Mouse (Mus musculus): ENCODE measurements at regions not wholly inside any gene's neighbourhood (a gene's known extent, or its start where the extent isn't known, plus 50 kb on each side); places are given as distances from the start of the nearest gene placed in this dataset.
A peak's percentile ranks its signal among the peaks of the same experiment; 100 is the strongest.

DNA sequence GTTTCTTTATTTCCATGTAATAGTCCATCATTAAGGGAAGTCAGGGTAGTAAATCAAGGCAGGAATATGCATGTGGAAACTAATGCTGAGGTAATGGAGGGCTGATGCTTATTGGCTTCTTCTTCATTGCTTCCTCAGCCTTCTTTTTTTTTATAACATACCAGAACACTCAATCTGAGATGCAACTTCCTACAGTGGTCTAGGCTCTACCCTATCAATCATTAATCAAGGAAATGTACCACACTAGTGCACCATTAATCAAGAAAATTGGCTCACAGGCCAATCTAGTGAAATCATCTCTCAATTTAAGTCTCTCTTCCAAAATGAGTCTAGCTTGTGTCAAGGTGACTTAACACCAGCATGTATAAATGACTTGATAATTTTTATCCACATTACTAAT, 263.2 kb upstream of the Meox2 start:
- intact Hi-C loops (cut with DNase I): no loop called here
- TF ChIP-seq CTCF (IDR thresholded peaks at IDR 0.05): no peak
- Histone ChIP-seq H3K27ac (no peak overlapping the region), H3K4me3 (no peak overlapping the region)
- no peak for DNase-seq

DNA sequence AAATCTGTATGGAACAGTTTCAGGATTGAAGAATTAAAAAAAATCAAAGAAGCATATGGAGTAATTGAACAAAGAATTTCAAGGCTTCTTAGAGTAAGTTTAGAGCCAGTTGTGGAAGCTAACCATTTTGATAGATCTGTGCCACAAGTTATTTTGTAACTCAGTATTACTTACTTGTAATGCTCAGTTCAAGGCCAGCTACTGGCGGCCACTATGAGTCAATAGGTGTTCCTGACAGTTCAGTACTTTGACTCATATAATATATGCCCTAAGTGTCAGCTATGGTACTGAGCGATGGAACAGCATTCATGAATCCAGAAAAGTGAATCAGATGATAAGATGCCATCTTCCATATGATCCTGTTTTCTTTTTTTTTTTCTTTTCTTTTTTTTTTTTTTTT, 259.3 kb upstream of the Meox2 start:
- DNase-seq: no peak
- intact Hi-C loops (cut with DNase I): no loop called here
- no peak for TF ChIP-seq CTCF (IDR thresholded peaks at IDR 0.05)
- no peak overlapping the region for H3K27ac ChIP-seq
- no peak overlapping the region for H3K4me3 ChIP-seq

DNA sequence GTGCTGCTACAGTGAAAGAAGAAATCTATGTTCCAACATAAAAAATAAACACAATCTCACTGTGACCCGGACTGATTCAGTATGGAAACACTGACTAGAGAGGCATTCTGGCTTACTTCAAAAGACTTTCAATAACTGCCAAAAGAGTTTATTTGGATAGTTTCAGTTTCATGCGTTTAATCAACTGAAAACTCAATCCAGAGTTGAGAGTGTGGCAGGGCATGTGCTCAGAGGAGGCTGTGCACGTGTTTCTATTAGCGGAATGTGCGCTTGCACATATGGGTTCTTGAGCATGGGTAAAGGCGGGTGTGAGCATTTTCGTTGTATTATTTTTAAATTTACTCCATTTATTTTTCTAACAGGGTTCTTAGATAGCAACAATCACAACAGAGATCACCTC, 245.2 kb upstream of the Meox2 start:
- intact Hi-C loops (cut with DNase I): no loop called here
- TF ChIP-seq CTCF (IDR thresholded peaks at IDR 0.05): no peak
- no peak overlapping the region for H3K4me3 ChIP-seq
- DNase-seq: no peak
- H3K27ac ChIP-seq: no peak overlapping the region

DNA sequence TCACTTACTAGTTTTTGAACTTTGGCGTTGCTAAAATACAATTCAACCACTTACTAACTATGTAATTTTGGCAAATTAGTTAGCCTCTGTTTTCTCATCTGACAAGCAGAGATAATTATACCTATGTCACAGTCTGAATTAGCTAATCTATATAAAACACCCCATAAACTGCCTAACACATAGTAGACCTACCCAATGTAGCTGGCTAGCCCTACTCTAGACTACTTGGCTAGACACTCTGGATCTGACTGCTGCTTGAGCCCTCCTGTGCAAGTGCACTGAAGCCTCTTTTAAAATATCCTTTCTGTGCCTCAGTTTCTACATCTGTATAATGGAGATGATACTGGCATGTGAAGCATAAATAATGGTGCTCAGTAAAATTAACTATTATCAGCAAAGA, 227.6 kb upstream of the Meox2 start:
- no peak for TF ChIP-seq CTCF (IDR thresholded peaks at IDR 0.05)
- no peak for DNase-seq
- no peak overlapping the region for H3K27ac ChIP-seq
- H3K4me3 ChIP-seq: no peak overlapping the region
- intact Hi-C loops (cut with DNase I): no loop called here

DNA sequence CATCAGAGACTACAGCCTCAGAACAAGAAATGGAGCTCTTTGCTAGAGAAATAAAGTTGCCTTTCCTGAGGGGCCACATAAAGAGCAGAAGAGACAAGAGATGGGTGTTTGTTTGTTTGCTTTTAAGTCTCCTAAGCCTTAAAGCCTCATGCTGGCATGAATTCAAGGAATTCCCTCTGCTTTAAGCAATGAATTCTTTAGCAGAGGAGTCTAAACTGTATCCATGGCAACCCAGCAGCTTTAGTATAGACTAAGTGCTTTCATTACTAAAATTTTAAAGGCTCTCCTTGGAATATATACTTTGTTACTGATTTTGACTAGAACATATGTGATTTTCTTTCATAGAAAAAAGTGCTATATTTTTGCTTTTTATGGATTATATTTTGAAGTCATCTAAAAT, 195.0 kb upstream of the Meox2 start:
- TF ChIP-seq CTCF (IDR thresholded peaks at IDR 0.05): no peak
- H3K27ac ChIP-seq: no peak overlapping the region
- no peak overlapping the region for H3K4me3 ChIP-seq
- no peak for DNase-seq
- intact Hi-C loops (cut with DNase I): loop anchor here (10.0 kb wide), 1 partner anchor 101 kb away; no protein-coding TSS in a partner anchor

DNA sequence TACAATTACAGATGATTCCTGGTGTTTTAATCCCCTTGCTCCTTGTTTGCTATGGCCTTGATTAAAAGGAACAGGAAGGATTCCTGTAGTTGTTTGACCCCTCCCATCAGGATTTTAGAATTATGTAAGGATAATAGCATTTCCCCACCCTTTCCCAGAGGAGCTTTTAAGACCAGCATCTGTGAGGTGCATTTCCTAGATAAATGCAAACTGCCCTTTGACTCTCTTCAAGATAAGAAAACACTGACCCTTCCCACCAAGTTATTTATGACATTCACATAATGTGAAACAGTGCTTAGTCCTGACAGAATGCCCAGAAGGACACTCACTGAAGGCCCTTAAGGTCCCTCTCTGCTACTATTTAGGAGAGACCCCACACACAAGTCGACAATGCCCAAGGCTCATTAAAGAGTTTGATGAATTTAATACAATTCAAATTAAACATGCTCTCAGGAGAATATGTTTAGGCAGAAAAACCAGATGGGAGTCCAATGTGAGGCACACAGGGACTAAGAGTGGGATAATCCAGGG, 190.7 kb upstream of the Meox2 start:
- DNase-seq: no peak
- Histone ChIP-seq H3K4me3 (no peak overlapping the region), H3K27ac (peak overlapping the region; percentile 73)
- intact Hi-C loops (cut with DNase I): loop anchor here (10.0 kb wide), 1 partner anchor 97 kb away; no protein-coding TSS in a partner anchor
- no peak for TF ChIP-seq CTCF (IDR thresholded peaks at IDR 0.05)

DNA sequence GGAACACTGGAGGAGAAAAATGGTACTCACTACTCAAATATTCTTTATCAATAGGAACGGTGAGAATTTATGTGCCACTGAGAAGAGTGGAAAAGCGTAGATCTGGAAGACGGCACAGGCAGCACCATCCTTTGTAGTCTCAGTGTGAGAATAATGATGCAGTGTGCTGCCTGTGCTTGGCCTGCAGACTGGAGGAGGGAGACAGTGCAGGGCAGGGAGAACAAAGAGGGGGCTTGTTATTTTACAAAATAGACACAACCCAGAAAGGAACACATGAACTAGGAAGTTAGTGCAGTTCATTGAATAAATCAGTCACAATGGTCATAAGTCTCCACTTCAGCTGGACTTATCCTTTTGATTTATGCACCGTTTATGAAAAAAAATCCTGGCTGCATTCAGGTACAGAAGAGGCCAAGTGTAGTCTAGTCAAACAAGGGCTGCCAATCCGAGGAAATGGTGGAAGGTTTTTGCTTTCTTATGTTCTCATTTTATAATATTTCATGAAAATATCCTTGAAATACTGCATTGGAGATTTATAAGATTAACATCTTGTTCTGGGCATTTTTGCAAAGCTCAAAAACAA, 190.0 kb upstream of the Meox2 start:
- Histone ChIP-seq H3K4me3 (no peak overlapping the region), H3K27ac (peak overlapping the region; percentile 73)
- intact Hi-C loops (cut with DNase I): loop anchor here (10.0 kb wide), 1 partner anchor 96 kb away; no protein-coding TSS in a partner anchor
- no peak for TF ChIP-seq CTCF (IDR thresholded peaks at IDR 0.05)
- no peak for DNase-seq

DNA sequence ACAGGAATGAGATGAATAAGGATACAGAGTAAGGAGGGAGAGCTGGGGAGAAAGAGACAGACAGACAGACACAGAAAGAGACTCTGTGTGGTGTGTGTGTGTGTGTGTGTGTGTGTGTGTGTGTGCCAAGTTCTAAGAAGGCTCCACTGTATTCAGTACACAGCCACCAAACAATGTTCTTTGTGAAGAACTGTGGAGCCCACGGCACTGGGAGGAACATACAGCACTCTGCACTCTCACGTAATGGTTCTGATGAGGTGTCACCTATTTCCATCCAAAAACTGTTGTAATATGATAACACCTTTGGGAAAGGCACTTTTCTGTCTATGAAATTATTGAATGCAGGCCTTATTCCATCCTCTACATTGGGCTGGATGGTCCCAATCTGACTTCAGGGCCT, 184.8 kb upstream of the Meox2 start:
- no peak for DNase-seq
- Histone ChIP-seq H3K27ac (no peak overlapping the region), H3K4me3 (no peak overlapping the region)
- intact Hi-C loops (cut with DNase I): no loop called here
- no peak for TF ChIP-seq CTCF (IDR thresholded peaks at IDR 0.05)

DNA sequence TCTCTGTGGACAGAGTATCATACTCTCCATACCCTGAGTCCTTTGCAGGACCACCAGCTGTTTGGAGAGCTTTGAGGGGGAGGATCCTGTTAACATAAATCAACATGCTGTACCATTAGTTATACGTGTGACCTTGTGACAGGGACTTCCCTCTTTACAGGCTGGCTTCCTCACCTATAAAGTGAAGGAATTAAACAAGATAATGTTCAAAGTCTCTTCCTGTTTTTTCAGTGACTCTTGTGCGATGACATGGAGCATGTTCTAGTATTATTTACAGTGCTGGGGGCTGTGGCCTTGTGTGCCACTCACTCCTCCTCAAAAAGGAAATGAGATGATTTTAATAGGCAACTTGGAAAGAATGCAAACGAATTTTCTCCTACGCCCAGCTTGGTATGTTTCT, 182.1 kb upstream of the Meox2 start:
- no peak overlapping the region for H3K27ac ChIP-seq
- no peak for TF ChIP-seq CTCF (IDR thresholded peaks at IDR 0.05)
- no peak overlapping the region for H3K4me3 ChIP-seq
- DNase-seq: no peak
- intact Hi-C loops (cut with DNase I): no loop called here

DNA sequence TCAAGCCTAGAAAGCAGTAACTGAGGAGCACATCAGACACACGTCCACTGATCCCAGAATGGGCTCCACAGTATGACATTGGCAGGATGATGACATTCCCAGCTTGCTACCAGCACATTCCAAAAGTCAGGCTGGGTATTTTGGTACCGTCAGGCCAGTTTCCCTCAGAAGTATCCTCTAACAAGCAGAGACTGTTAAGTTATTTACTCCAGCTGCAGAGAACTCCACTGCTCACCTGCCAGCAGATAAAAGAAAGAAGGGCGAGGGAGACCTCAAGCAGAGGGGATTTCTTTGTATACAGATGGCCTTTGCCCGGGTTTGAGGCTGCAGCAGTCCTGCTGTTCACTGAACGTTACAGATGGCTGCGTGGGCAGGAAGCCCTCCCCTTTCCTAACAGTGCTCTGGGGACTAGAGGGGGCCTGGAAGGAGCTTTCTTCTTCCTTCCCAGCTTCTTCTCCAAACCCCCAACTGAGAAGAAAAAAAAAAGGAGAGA, 175.2 kb upstream of the Meox2 start:
- Histone ChIP-seq H3K4me3 (peak overlapping the region; percentile 32), H3K27ac (peak overlapping the region; percentile 84)
- no peak for DNase-seq
- no peak for TF ChIP-seq CTCF (IDR thresholded peaks at IDR 0.05)
- intact Hi-C loops (cut with DNase I): no loop called here

DNA sequence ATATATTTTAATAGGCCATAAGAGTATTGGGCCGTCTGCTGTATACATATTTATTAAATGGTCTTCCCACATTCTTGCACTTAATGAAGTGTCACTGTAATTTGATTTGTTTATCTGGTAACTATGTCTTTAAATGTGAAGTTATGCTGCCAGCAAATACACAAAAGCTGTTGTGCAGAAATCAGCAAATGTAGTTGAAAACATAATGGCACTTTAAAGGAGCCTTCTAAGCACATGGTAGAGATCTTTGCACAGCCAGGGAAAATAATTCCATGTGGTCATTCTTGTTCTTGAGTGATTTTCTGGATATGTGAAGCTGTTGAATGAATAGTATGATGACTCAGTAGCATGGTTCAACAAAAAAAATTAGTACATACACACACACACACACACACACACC, 164.4 kb upstream of the Meox2 start:
- Histone ChIP-seq H3K27ac (no peak overlapping the region), H3K4me3 (no peak overlapping the region)
- TF ChIP-seq CTCF (IDR thresholded peaks at IDR 0.05): no peak
- intact Hi-C loops (cut with DNase I): no loop called here
- DNase-seq: no peak

DNA sequence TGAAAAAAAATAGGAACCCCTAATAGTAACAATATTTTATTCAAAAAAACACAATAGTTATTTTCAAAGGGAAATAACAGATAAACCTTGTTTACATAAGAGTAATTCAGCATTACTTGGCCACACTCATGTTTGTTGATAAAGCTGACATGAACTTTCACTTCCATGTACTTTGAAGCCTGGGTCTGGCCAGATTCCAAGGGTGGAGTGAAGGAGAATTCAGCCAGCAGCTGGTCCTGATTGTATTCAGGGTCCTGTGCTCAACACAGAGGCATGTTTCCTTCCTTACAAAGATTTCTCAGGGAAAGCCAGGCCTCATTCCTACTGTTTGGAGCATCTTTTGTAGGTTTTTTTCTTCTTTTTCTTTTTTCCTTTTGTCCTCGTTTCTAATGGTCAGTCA, 162.4 kb upstream of the Meox2 start:
- no peak overlapping the region for H3K4me3 ChIP-seq
- H3K27ac ChIP-seq: peak overlapping the region; percentile 83
- intact Hi-C loops (cut with DNase I): loop anchor here (5.0 kb wide), 1 partner anchor 229 kb away; no protein-coding TSS in a partner anchor
- DNase-seq: peak; percentile 81
- no peak for TF ChIP-seq CTCF (IDR thresholded peaks at IDR 0.05)

DNA sequence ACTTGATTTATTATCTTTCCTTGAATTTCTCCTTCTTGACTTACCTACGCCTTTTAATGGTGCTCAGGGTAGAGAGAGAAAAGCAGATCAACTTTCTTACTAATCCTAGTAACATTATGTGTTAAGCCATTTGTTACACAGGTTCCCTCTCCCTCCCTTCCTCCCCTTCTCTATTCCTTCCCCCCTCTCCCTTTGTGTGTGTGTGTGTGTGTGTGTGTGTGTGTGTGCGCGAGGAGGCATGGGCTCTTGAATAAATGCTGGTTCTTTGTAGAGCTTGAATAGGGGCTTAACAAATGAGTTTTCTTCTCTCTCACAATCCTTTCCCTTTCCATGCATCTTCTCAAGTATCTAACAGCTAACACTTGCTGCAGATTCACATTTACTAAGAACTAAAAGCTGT, 160.4 kb upstream of the Meox2 start:
- no peak for DNase-seq
- no peak for TF ChIP-seq CTCF (IDR thresholded peaks at IDR 0.05)
- intact Hi-C loops (cut with DNase I): loop anchor here (5.0 kb wide), 1 partner anchor 231 kb away; no protein-coding TSS in a partner anchor
- Histone ChIP-seq H3K27ac (peak overlapping the region; percentile 74), H3K4me3 (no peak overlapping the region)

Measured in gastrocnemius, adult 2 months (tissue).